Mouse (Mus musculus) retina, postnatal 7 days (tissue): Measurements from ENCODE around the gene Ifngr2.

ENCODE experiments used
- DNase-seq: peaks from one replicate; pipeline ENCODE4 v3.0.0-alpha.2; 2012; ENCODE audit warnings: low read depth, low spot score

Ifngr2 gene

GRCm38 (mm10) chr16:91564580-91565291, 17.9 kb downstream of the Ifngr2 start:
- DNase-seq = no peak

DNA sequence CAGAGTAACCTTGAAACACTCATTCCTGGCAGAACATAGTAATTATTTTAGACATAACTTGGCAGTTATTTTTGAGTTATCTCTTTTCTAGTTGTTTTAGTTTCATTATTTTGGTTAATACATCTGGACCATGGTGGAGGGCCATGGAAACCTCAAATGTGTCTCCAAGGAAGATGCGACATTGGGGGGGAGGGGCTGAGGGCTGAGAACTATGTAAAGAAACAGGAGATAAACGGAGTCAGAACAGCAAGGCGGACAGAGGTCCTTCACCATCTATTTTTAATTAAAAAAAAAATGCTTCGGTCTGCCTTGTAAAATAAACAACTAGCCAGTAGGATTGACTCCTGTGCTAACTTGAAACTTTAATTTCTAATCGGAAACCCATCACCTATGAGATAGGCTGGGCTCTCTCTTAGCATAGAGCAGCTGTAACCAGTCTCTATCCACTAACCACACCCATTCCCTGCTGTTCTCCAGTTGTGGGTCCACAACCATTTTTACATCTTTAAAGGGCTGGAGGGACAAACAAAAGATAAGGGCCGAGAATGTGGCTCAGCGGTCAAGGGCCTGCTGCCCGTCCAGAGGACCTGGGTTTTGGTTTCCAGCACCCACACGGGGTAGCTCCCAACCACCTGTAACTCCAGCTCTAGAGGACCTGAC, 18.6 kb downstream of the Ifngr2 start:
- no peak for DNase-seq

- DNase-seq = no peak
Observed at GRCm38 (mm10) chr16:91566002-91566401, 19.1 kb downstream of the Ifngr2 start.

- DNase-seq = no peak
Observed at GRCm38 (mm10) chr16:91568960-91569359, 22.1 kb downstream of the Ifngr2 start.

DNA sequence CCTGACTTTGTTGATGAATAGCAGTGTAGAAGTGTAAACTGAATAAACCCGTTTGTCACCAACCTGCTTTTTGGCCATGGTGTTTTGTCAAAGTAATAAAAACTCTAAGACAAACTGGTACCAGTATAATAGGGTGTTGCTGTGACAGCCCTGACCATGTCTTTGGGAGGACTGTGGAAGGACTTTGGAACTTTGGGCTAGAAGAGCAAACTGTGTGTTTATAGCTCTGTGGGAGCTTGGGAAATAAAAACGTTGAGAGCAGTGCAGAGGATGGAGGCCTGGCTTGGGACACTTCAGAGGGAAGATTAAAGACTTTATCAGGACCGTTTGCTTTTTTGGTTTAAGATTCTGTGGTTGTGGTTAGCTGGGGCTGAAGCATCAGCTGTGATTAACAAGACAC, 24.2 kb downstream of the Ifngr2 start:
- DNase-seq = no peak

- no peak for DNase-seq
Observed at GRCm38 (mm10) chr16:91575151-91575550, 28.3 kb downstream of the Ifngr2 start.

- DNase-seq = no peak
Observed at GRCm38 (mm10) chr16:91578980-91579720, 32.3 kb downstream of the Ifngr2 start.

DNA sequence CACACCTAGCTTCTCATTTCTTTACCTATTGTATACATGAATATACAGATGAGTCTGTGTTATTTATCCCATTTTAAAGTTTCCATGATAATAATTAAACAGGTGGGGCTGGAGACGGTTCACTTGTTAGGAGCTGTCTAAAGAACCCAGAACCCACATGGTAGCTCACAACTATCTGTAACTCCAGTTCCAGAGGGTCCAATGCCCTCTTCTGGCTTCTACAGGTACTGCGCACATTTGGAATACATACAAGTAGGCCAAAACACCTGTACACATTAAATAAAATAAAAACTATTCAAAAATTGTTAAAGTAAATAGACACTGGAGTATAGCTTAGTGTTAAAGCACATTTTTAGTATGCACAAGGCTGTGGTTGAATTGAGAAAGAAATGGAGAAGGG, 35.4 kb downstream of the Ifngr2 start:
- peak; percentile 23 for DNase-seq

- no peak for DNase-seq
Observed at GRCm38 (mm10) chr16:91585617-91586016, 38.7 kb downstream of the Ifngr2 start.

- no peak for DNase-seq
Observed at GRCm38 (mm10) chr16:91586244-91586643, 39.4 kb downstream of the Ifngr2 start.

DNA sequence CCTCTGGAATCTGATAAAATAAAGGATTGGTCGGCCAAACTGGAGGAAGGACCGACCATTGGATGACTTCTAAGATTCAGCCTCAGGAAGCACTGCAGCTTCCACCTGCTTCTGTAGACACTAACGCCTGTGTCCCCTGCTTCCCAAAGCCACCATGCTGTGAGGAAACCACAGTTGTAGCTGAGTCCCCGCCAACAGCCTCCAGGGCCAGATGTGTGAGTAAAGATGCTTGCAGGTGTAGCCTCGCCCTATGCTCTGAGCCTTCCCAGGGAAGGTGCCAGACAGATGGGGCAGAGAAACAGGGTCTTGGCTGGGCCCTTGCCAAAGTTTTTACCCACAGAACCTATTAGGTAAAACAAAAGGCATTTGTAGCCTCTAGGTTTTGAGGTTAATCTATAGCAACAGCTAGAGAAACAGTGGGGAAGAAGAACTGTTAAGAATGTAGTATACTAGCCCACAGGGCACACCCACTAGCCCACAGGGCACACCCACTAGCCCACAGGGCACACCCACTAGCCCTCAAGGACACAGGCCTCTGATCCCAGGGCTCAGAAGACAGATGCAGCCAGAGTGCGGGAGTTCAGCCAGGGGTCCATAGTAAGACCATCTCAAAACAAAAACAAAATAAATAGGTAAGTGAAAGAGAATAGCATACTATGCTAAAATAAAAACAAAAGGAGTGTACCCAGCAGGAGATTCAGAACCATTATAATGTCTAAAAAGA, 41.0 kb downstream of the Ifngr2 start:
- DNase-seq = no peak

DNA sequence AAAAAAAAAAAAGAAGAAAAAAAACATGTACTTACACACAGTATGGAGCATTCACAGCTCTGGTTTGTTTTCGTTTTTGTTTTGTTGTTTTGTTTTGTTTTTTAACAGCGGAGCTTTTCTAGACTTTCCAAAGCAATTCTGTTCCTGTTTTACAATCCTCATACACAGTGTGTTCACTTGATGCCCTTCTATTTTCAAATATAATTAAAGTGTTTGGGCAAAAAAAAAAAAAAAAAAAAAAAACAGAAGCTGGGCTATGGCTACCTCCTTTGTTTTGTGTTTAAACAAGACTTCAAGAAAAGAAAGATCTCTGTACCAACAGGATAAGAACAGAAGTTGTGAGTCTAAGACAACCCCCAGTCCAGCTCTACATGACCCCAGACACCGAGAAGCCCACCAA, 41.8 kb downstream of the Ifngr2 start:
- DNase-seq = no peak

GRCm38 (mm10) chr16:91592162-91592561, 45.3 kb downstream of the Ifngr2 start:
- DNase-seq = no peak

GRCm38 (mm10) chr16:91593262-91593661, 46.4 kb downstream of the Ifngr2 start:
- no peak for DNase-seq

GRCm38 (mm10) chr16:91595076-91595475, 48.2 kb downstream of the Ifngr2 start:
- no peak for DNase-seq

GRCm38 (mm10) chr16:91596397-91596778, 49.5 kb downstream of the Ifngr2 start:
- DNase-seq = no peak

DNA sequence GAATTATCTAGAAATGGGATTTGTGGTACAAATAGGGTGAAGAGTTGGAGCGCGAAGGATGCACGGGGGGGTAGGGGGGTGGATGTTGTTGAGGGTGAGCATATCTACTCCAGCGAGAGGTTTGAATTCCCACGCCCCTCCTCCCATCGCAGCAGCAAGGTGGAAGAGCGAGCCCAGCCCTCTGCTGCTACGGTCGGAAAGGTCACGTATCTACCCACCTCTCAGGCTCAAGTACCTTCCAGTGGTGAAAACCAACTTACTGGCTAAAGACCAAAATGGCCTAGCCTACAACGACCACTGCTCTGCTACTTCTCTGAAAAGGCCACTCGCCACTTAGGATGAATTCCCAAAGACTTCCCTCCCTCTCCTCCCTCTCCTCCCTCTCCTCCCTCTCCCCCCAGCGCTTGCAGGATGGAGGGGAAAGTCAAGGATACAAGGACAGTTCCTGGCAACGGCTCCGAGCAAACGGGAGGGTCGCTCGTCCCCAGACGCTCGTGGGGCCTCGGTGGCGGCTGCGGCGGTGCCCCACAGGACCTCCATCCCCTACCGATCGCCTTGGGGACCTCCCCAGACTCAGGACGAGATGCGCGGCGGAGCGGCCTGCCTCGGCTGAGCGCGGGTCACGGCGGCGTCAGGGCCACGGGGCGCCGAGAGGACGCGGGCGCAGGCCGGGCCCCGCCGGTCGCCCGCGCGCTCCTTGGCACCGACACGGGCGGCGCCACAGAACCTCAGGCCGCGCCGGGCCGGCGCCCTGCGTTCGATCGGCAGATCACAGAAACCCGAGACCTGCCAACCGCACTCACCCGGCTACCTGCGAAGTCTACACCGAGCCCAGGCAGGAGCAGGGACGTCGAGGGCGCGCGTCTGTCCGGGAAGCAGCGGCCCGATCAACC, 50.2 kb downstream of the Ifngr2 start:
- no peak for DNase-seq

DNA sequence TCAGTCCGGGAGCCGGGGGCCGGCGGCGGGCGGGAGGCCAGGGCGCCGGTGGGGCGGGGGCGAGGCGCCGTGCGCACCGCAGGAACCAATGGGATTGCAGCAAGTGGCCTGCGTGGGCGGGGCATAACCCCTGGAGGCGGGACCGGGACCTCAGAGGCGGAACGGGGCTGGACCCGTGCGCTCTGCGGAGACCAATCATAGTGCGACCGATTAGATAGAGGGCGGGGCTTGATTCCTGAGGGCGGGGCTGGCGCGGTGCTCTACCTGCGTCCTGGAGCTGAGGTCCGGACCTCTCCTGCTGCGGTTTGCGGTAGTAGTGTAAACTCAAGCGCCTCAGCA, 50.8 kb downstream of the Ifngr2 start, which contains the start of gene Tmem50b:
Tmem50b (minus strand) TSS at position 129 of the 339 bp plus-strand sequence.
- peak; percentile 95 for DNase-seq

DNA sequence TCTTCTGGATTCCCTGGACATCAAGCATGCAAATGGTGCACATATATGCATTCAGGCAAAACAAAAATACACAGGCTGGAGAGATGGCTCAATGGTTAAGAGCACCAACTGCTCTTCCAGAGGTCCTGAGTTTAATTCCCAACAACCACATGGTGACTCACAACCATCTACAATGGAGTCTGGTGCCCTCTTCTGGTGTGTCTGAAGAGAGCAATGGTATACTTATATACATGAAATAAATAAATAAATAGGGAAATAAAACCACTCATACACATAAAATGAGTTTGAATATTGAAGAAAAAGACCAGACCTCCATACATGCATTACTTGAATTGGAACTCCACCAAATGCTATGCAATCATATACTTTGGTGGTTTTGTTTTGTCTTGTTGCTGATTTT, 52.4 kb downstream of the Ifngr2 start:
- no peak for DNase-seq

GRCm38 (mm10) chr16:91601081-91601480, 54.2 kb downstream of the Ifngr2 start:
- no peak for DNase-seq

DNA sequence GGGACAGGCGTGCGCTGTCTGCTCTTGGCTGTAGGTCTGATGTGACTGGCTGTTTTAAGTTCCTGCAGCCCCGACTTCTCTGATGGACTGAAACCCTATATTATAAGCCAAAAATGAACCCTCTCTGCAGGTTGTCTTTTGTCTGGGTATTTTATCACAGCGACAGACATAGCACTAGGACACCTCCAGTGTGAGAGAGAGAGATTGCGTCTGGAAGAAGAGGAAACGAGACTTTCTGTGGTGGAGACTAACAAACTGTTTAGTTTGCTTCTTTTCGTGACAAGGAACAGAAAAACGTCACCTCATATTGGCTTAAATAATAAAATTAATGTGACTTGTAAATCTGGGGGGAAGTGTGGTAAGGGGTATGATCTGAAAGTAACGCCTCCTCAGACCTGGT, 54.8 kb downstream of the Ifngr2 start:
- DNase-seq = no peak
